Mouse (Mus musculus): ENCODE measurements around the gene Syne3.

Gene Syne3

GRCm38 (mm10) chr12:104969618-104970017 lies 40.0 kb downstream of the Syne3 start:
- DNase-seq (ENCODE audit: extremely low spot score, low spot score) = no peak

- DNase-seq (ENCODE audit: extremely low spot score, low spot score) = no peak
These were observed 40.4 kb downstream of the Syne3 start for GRCm38 (mm10) chr12:104969177-104969576.

DNA sequence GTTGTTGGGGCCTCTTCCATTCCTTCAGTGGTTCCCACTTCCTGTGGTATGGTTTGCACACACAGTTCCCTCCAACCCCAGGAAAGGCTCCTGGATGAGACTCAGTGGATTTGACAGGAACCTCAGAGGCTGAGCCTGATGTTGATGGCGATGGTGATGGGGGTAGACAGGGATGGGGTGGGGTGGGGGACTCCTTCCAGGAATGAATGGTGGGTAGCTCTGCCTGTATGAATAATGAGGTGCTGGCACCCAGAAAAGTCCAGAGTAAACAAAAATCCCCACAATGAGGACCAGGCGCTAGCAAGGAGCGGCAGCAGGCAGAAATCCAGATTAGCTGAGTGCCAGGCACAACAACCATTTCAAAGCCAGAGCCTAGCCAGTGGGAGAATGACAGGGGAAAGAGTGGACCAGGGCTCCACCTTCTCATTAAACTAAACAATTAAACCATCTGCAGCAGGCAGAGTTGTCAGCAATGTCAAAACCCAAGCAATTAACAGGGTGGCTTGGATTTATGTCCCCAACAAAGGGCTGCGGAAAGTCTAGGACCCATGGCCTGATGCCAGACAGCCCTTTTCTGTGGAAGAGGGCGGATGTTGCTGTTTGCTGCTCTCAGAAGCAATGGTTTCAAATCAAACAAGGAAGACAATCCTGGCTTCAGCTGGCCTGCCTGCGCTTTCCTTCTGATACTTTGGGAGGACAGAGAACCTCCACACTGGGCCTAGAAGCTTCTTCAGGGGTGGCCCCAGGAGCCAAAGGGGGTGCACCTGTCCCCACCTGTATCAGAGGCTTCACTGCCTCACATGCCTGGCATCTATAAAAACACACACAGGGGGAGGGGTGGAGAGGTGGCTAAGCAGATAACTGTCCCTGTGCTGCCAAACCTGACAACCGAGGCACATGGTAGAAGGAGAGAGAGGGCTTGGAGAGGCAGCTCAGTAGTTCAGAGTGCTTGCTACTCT lies 44.4 kb downstream of the Syne3 start:
- no peak for DNase-seq (ENCODE audit: extremely low spot score, low spot score)

- DNase-seq (ENCODE audit: extremely low spot score, low spot score) = no peak
These were observed 49.2 kb downstream of the Syne3 start for GRCm38 (mm10) chr12:104960421-104960820.

DNA sequence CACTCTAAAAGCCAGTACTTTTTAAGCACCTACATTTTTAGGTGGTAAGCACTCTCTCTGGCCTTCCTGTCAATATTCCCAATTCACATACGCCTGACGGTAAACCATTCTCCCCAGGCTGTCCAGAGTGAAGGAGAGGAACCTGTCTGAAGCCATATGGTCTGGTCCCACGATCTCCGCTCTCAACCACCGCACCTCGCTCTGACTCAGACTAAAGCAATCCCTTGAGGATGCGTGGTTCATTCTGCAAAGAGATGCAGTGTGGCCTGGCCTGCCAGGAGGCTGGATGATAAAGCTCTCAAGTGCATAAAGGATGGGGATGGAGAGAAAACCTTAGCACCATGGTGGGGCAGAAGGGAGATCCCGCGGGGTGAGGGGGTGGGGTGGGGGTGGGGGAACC lies 49.6 kb downstream of the Syne3 start:
- no peak for DNase-seq (ENCODE audit: extremely low spot score, low spot score)

DNA sequence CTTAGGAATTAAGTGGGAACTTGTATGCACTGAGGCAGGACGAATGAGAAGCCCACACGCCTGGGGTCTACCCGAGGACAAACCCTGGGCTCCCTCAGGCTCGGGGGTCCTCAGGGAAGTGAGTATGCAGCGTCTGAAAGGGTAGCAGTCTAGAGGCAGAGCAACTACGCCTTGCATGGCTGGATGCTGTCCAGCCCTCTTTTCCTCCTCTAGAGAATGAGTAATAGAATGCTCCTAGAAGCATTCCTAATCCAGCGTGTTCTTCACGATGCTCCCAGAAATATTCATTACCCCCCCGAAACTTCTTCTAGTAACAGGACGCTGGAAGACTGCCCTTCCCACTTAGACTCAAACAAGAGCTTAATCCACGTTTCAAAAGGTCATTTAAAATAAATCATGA lies 51.3 kb downstream of the Syne3 start:
- DNase-seq (ENCODE audit: extremely low spot score, low spot score) = no peak

GRCm38 (mm10) chr12:104957165-104957564 lies 52.4 kb downstream of the Syne3 start:
- DNase-seq (ENCODE audit: extremely low spot score, low spot score) = no peak

- no peak for DNase-seq (ENCODE audit: extremely low spot score, low spot score)
These were observed 53.2 kb downstream of the Syne3 start for GRCm38 (mm10) chr12:104956406-104956805.

- no peak for DNase-seq (ENCODE audit: extremely low spot score, low spot score)
These were observed 54.4 kb downstream of the Syne3 start for GRCm38 (mm10) chr12:104955003-104955800.

DNA sequence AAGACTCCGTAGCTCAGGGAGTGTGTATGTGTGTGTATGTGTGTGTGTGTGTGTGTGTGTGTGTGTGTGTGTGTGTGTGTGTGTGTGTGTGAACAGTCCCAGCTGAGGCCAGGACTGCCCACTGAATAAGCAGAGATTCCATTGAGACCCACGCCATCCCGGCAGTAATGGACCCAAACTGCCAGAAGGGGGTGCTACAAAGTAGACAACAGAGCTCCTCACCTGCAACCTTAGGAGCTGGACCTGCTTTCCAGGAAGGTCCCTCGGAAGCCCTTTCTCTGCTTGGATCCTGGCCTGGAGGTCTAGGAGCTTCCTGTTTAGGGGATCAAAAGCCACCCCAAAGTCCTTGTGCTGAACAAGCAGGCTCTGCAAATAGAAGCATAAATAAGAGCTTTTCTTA lies 55.7 kb downstream of the Syne3 start:
- DNase-seq (ENCODE audit: extremely low spot score, low spot score) = peak; percentile 65

- peak; percentile 80 for DNase-seq (ENCODE audit: extremely low spot score, low spot score)
These were observed 57.2 kb downstream of the Syne3 start for GRCm38 (mm10) chr12:104952458-104952857.

DNA sequence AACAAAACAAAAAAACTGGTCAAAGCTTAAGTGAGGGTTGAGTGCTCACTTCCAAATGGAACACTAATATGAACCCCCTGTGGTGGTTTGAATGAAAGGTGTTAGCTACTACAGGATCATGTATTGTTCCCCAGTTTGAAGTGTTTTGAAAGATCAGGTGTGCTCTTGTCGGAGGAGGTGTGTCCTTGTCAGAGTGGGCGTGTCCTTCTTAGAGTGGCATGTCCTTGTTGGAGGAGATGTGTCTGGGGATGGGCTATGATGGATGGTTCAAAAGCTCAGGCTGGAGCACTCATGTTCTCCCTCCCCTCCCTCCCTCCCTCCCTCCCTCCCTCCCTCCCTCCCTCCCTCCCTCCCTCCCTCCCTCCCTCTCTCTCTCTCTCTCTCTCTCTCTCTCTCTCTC lies 61.7 kb downstream of the Syne3 start:
- DNase-seq (ENCODE audit: extremely low spot score, low spot score) = no peak

DNA sequence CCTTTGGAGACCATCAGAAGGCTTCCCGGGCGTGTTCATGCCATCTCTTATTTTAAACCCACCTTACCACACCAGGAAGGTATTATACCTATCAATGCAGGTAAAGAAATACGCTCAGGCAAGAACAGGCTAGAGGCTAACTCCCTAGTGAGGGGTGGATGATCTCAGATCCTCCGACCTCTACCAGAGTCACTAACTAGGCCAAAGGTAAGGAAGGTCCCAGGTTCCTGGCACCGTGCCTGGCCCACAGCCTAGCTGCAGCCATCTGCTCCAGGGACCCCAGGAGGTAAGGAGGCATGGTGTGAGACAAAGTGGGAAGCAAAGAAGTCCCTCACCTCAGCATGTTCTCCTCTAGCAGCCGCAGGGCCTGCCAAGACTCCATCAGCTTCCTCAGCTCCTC lies 63.4 kb downstream of the Syne3 start:
- DNase-seq (ENCODE audit: extremely low spot score, low spot score) = no peak

GRCm38 (mm10) chr12:104940466-104940865 lies 69.1 kb downstream of the Syne3 start:
- no peak for DNase-seq (ENCODE audit: extremely low spot score, low spot score)

- no peak for DNase-seq (ENCODE audit: extremely low spot score, low spot score)
These were observed 69.6 kb downstream of the Syne3 start for GRCm38 (mm10) chr12:104940027-104940386.

DNA sequence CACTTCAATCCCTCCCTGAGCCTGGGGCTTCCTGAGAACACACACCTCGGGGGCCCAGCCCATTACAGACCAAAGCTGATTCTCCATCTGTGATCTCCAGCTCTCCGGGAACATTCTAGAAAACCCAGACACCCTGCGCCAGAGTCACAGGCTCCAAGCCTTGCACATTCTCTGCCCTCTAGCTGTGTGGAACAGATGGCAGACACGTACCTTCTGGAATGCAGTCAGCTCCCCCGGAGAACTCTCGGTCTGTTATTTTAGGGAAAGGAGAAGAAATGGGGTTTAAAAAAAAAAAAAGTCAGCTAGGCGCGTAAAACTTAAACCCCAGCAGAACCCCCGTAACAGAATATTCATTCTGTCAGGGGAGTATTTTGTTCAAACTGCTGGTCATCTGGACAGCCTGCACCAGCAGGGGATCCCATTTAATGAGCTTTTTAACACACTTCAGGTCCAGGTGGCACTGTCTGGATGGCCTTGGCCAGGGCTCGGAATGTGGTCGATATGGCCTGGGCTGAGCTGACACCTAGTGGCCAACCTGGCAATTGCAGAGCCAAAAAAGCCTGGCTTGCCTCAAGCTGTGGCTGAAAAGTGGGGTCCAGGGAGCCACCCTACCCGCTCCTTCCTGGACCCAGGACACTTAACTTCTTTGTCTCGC lies 70.1 kb downstream of the Syne3 start:
- DNase-seq (ENCODE audit: extremely low spot score, low spot score) = peak; percentile 89

GRCm38 (mm10) chr12:104938935-104939334 lies 70.7 kb downstream of the Syne3 start:
- DNase-seq (ENCODE audit: extremely low spot score, low spot score) = no peak

DNA sequence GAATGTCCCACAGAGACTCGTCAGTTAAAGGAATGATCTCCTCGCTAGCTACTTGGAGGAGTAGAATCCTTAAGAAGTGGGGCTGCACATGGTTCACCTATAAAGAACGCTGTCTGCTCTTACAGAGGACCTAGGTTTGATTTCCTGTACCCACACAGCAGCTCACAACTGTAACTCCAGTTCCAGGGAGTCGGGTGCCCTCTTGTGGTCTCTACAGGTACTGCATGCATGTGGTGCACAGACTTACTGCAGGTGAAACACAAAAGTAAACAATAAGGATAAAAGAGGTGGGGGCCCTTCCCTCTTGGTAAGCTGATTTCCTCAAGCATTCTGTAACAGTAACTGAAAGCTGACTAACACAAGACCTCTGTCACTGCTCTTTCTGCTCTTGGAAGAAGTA lies 73.4 kb downstream of the Syne3 start:
- peak; percentile 65 for DNase-seq (ENCODE audit: extremely low spot score, low spot score)

- no peak for DNase-seq (ENCODE audit: extremely low spot score, low spot score)
These were observed 74.5 kb downstream of the Syne3 start for GRCm38 (mm10) chr12:104935144-104935543.

- no peak for DNase-seq (ENCODE audit: extremely low spot score, low spot score)
These were observed 75.8 kb downstream of the Syne3 start for GRCm38 (mm10) chr12:104933800-104934199.

- no peak for DNase-seq (ENCODE audit: extremely low spot score, low spot score)
These were observed 76.4 kb downstream of the Syne3 start for GRCm38 (mm10) chr12:104933217-104933616.

DNA sequence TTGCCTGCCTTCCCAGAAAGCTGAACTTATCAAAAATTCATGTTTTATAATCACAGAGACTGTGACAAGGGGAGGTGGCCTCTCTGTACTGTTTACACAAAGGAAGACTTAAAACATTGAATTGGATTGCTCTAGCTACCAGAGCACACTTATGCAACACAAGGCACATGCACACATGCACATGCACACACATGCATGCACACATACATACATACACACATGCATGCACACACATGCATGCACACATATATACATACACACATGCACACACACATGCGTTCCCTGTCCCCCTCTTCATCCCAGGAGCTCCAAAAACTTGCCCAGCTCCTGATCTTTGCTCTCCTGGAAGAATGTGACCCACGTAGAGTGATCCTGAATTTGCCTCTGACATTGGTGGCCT lies 83.8 kb downstream of the Syne3 start:
- DNase-seq (ENCODE audit: extremely low spot score, low spot score) = no peak
